Mouse (Mus musculus): ENCODE measurements around the gene Rpl19.

Rpl19 gene

GRCm38 (mm10) chr11:98026570-98027296 is at the start of gene Rpl19:
TSS of gene Rpl19 (plus strand) at chr11:98026710.
- peak; percentile 91 to 93 for DNase-seq

- DNase-seq: no peak
These were observed 48.7 kb upstream of the Rpl19 start for GRCm38 (mm10) chr11:97977797-97978196.

- DNase-seq: no peak
These were observed 48.1 kb upstream of the Rpl19 start for GRCm38 (mm10) chr11:97978392-97978791.

- DNase-seq: no peak
These were observed 46.5 kb upstream of the Rpl19 start for GRCm38 (mm10) chr11:97979824-97980495.

GRCm38 (mm10) chr11:97980531-97980966 is 46.0 kb upstream of the Rpl19 start:
- DNase-seq: no peak

- no peak for DNase-seq
These were observed 43.8 kb upstream of the Rpl19 start for GRCm38 (mm10) chr11:97982721-97983120.

- DNase-seq: no peak
These were observed 43.0 kb upstream of the Rpl19 start for GRCm38 (mm10) chr11:97983506-97983905.

- peak; percentile 36 to 42 for DNase-seq
These were observed 42.5 kb upstream of the Rpl19 start for GRCm38 (mm10) chr11:97983983-97984382.

GRCm38 (mm10) chr11:97985727-97986677 is 40.5 kb upstream of the Rpl19 start, which contains the start of gene Plxdc1:
TSS of gene Plxdc1 (minus strand) at chr11:97986444.
- DNase-seq: peak; percentile 38 to 45

GRCm38 (mm10) chr11:97986738-97987465 is 39.6 kb upstream of the Rpl19 start:
- DNase-seq: no peak

- DNase-seq: peak; percentile 96 to 97
These were observed 38.7 kb upstream of the Rpl19 start for GRCm38 (mm10) chr11:97987551-97988526.

- peak; percentile 93 to 94 for DNase-seq
These were observed 37.9 kb upstream of the Rpl19 start for GRCm38 (mm10) chr11:97988530-97989096.

- DNase-seq: peak; percentile 93 to 94
These were observed 31.9 kb upstream of the Rpl19 start for GRCm38 (mm10) chr11:97994539-97995100.

- DNase-seq: peak; percentile 80 to 81
These were observed 30.8 kb upstream of the Rpl19 start, which contains the start of gene Arl5c for GRCm38 (mm10) chr11:97995564-97996288. TSS of gene Arl5c (minus strand) at chr11:97996181.

GRCm38 (mm10) chr11:97996691-97997090 is 29.8 kb upstream of the Rpl19 start:
- no peak for DNase-seq

- DNase-seq: no peak
These were observed 29.0 kb upstream of the Rpl19 start for GRCm38 (mm10) chr11:97997387-97997960.

GRCm38 (mm10) chr11:97998074-97998793 is 28.3 kb upstream of the Rpl19 start:
- peak in 1 of 2 experiments; percentile 34 for DNase-seq

GRCm38 (mm10) chr11:97998898-97999608 is 27.5 kb upstream of the Rpl19 start:
- DNase-seq: peak; percentile 76 to 80
